Mouse (Mus musculus): Measurements from ENCODE around the gene Eif4g3. TPM values are rescaled to one million over a fixed set of nuclear protein-coding genes. Genes with fewer than 3 reads are reported as not detected.

Gene Eif4g3
- polyA plus RNA-seq, 1 experiment from 2014 or later, result 38.9 TPM

DNA sequence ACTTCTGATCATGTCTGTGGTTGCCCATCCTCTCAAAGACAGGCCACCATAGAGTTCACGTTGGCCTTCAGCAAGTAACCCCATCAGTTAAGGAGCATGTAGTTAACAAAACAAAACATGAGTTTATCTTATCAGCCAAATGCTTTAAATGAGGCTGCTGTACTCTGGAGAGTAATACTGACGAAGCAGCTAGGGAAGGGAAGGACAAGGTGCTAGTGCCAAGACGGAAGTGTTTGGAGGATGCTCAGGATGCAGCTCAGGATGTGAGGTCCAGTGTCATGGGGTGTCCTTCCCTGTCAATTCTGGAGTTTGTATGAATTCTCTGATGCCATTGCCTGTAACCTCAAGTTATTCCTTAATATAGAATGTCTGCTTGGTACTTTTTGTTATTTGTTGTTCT, 75.0 kb downstream of the Eif4g3 start:
- no peak overlapping the region for H3K4me3 ChIP-seq
- H3K4me2 ChIP-seq, result no peak overlapping the region
- H3K9ac ChIP-seq, result no peak overlapping the region
- ATAC-seq (ENCODE audit: insufficient number of reproducible peaks, insufficient read depth, low FRiP score, low TSS enrichment, low read depth), result no peak
- H3K27me3 ChIP-seq, result no peaks in the 10 kb centered on the region
- no peak overlapping the region for H3K27ac ChIP-seq
- 0 out of 2 replicates have a peak, but pooled peaks cover 5% of the 10 kb centered on the region for H3K4me1 ChIP-seq
- WGBS, result 91% methylated on average over 3 of the region's 3 CpGs
- H3K36me3 ChIP-seq, result peaks cover 46% of the 10 kb centered on the region
- no peaks in the 10 kb centered on the region for H3K9me3 ChIP-seq

DNA sequence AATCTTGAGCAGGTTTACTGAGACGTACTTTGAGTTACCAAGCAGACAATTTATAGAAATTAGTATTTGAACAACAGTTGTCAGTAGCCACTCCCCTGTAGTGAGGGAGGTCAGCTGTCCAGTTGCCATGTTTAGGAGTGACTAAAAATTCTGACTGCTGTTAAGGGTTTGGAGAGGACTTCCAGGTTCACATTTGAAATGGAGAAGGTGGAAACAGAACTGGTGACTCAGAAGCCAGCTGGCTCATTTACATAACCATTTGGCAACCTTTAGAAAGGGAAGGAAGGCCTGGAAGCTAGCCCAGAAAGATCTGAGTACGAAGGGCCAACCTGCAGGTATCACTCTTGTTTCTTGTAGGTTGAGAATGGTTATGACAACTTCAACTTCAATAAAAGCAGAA, 75.8 kb downstream of the Eif4g3 start:
- peaks cover 45% of the 10 kb centered on the region for H3K36me3 ChIP-seq
- H3K4me3 ChIP-seq, result no peak overlapping the region
- no peak overlapping the region for H3K9ac ChIP-seq
- no peak for ATAC-seq (ENCODE audit: insufficient number of reproducible peaks, insufficient read depth, low FRiP score, low TSS enrichment, low read depth)
- H3K4me1 ChIP-seq, result 0 out of 2 replicates have a peak, but pooled peaks cover 5% of the 10 kb centered on the region
- no peaks in the 10 kb centered on the region for H3K27me3 ChIP-seq
- WGBS, result 86% methylated on average over 2 of the region's 2 CpGs
- H3K9me3 ChIP-seq, result no peaks in the 10 kb centered on the region
- H3K27ac ChIP-seq, result no peak overlapping the region
- no peak overlapping the region for H3K4me2 ChIP-seq

DNA sequence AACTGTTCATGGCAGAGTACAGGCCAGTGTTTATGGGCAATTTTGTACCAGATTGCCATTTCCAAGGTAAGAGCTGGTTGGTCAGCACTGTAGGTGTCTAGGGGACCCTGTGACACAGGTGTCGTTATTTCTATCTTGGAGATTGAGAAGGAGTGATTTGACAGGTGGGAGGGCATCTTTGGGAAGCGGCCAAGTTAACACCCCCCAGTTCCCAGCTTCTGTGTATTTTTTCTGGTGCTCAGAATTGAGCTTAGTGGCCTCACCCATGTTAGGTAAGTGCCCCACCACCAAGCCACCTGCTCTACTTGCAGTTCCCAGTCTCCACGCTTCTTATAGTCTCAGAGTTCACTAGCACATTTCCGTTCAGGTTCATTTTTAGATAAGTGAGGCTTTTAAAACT, 76.5 kb downstream of the Eif4g3 start:
- Histone ChIP-seq H3K4me2 (no peak overlapping the region), H3K9ac (no peak overlapping the region), H3K27ac (no peak overlapping the region), H3K4me1 (0 out of 2 replicates have a peak, but pooled peaks cover 5% of the 10 kb centered on the region), H3K27me3 (no peaks in the 10 kb centered on the region), H3K9me3 (no peaks in the 10 kb centered on the region), H3K4me3 (no peak overlapping the region), H3K36me3 (peaks cover 42% of the 10 kb centered on the region)
- 88% methylated on average over 4 of the region's 4 CpGs for WGBS
- no peak for ATAC-seq (ENCODE audit: insufficient number of reproducible peaks, insufficient read depth, low FRiP score, low TSS enrichment, low read depth)

DNA sequence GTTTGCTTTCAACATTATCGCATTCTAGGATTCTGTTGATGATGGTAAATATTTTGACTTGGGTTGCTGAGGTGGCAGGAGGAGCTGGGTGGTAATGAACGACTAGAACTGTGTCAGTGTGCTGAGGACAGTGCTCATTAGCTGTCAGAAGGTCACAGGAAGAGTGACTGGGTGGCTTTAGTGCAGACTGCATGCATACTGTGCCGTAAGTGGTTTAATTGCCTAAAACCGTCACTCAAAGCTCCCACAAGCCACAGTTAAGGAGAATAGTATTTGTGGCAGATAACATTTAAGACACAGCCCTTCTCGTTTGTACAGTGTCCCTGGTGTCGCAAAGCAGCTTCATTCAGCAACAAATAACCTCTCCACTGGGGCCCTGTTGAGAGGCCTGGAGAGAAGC, 78.7 kb downstream of the Eif4g3 start:
- Histone ChIP-seq H3K36me3 (peaks cover 41% of the 10 kb centered on the region), H3K27me3 (no peaks in the 10 kb centered on the region), H3K9ac (no peak overlapping the region), H3K4me3 (no peak overlapping the region), H3K4me2 (no peak overlapping the region), H3K4me1 (0 out of 2 replicates have a peak, but pooled peaks cover 5% of the 10 kb centered on the region), H3K27ac (no peak overlapping the region), H3K9me3 (no peaks in the 10 kb centered on the region)
- 77% methylated on average over 6 of the region's 6 CpGs for WGBS
- ATAC-seq (ENCODE audit: insufficient number of reproducible peaks, insufficient read depth, low FRiP score, low TSS enrichment, low read depth), result no peak

GRCm38 (mm10) chr4:138073086-138073485, 80.3 kb downstream of the Eif4g3 start:
- Histone ChIP-seq H3K27me3 (no peaks in the 10 kb centered on the region), H3K4me1 (0 out of 2 replicates have a peak, but pooled peaks cover 5% of the 10 kb centered on the region), H3K27ac (no peak overlapping the region), H3K4me2 (no peak overlapping the region), H3K9ac (no peak overlapping the region), H3K4me3 (no peak overlapping the region), H3K9me3 (no peaks in the 10 kb centered on the region), H3K36me3 (peaks cover 39% of the 10 kb centered on the region)
- WGBS, result 91% methylated on average over 11 of the region's 11 CpGs
- no peak for ATAC-seq (ENCODE audit: insufficient number of reproducible peaks, insufficient read depth, low FRiP score, low TSS enrichment, low read depth)

DNA sequence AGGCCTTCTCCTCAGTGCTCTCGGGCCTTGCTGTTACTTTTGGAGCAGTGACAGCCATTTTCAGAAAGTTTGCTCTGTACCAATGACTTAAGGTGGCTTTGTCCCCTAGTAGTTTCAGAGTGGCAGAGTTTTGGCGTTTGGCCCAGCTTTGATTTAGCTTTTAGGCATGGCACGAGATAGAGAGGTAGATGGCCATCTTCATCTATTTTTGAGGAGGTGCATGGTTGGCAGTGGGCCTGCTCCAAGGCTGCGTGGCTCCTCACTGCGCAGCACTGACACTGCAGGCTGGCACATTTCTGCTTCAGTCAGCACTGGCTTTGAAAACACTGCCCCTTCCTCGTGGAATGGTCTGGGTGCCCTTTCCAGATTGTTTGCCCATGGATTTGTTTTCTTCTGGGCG, 80.7 kb downstream of the Eif4g3 start:
- Histone ChIP-seq H3K27me3 (no peaks in the 10 kb centered on the region), H3K4me1 (0 out of 2 replicates have a peak, but pooled peaks cover 2% of the 10 kb centered on the region), H3K4me2 (no peak overlapping the region), H3K9me3 (no peaks in the 10 kb centered on the region), H3K27ac (no peak overlapping the region), H3K9ac (no peak overlapping the region), H3K36me3 (peaks cover 39% of the 10 kb centered on the region), H3K4me3 (no peak overlapping the region)
- WGBS, result 84% methylated on average over 7 of the region's 7 CpGs
- no peak for ATAC-seq (ENCODE audit: insufficient number of reproducible peaks, insufficient read depth, low FRiP score, low TSS enrichment, low read depth)

GRCm38 (mm10) chr4:138074896-138075584, 82.2 kb downstream of the Eif4g3 start:
- WGBS, result 58% methylated on average over 6 of the region's 6 CpGs
- Histone ChIP-seq H3K27me3 (no peaks in the 10 kb centered on the region), H3K4me2 (no peak overlapping the region), H3K4me3 (no peak overlapping the region), H3K9ac (no peak overlapping the region), H3K27ac (no peak overlapping the region), H3K4me1 (no peaks in the 10 kb centered on the region), H3K36me3 (peaks cover 39% of the 10 kb centered on the region), H3K9me3 (no peaks in the 10 kb centered on the region)
- no peak for ATAC-seq (ENCODE audit: insufficient number of reproducible peaks, insufficient read depth, low FRiP score, low TSS enrichment, low read depth)

DNA sequence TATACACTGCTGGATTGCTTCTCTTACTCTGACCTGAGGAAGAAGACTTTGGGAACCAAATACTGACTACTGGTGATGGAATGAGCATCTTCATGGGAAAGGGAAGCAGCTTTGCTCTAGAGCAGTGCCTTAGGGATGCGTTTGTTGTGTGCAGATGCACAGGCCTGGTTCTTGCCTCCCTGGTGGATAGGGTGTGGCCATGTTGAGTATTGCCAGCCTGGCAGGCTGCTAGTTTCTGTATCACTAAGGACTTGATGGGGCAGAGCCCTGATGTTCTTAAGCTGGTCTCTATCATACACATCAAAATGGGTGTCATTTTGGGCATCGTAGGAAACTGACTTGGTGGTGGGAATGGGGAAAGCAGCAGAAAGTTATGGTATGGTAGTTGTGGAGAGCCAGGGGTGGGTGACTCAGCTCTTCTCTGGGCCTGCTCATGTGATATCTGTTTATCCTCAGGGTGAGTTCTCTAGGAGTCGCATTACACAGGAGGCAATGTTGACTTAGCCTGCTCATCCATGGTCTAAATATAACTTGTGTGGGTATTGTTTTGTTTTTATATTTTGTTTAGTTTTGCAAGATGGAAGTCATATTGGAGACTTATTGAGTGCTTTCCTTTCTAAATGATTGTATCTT, 85.0 kb downstream of the Eif4g3 start:
- Histone ChIP-seq H3K4me3 (no peak overlapping the region), H3K36me3 (peaks cover 41% of the 10 kb centered on the region), H3K9ac (no peak overlapping the region), H3K27me3 (no peaks in the 10 kb centered on the region), H3K4me2 (no peak overlapping the region), H3K9me3 (no peaks in the 10 kb centered on the region), H3K4me1 (no peaks in the 10 kb centered on the region), H3K27ac (no peak overlapping the region)
- WGBS, result 84% methylated on average over 3 of the region's 3 CpGs
- ATAC-seq (ENCODE audit: insufficient number of reproducible peaks, insufficient read depth, low FRiP score, low TSS enrichment, low read depth), result no peak

- no peak overlapping the region for H3K4me2 ChIP-seq
- H3K36me3 ChIP-seq, result peaks cover 56% of the 10 kb centered on the region
- no peak overlapping the region for H3K9ac ChIP-seq
- no peaks in the 10 kb centered on the region for H3K4me1 ChIP-seq
- H3K27ac ChIP-seq, result no peak overlapping the region
- no peaks in the 10 kb centered on the region for H3K27me3 ChIP-seq
- H3K9me3 ChIP-seq, result no peaks in the 10 kb centered on the region
- no peak for ATAC-seq (ENCODE audit: insufficient number of reproducible peaks, insufficient read depth, low FRiP score, low TSS enrichment, low read depth)
- no peak overlapping the region for H3K4me3 ChIP-seq
- WGBS, result 92% methylated on average over 5 of the region's 5 CpGs
These were observed 86.4 kb downstream of the Eif4g3 start for GRCm38 (mm10) chr4:138079234-138079633.

DNA sequence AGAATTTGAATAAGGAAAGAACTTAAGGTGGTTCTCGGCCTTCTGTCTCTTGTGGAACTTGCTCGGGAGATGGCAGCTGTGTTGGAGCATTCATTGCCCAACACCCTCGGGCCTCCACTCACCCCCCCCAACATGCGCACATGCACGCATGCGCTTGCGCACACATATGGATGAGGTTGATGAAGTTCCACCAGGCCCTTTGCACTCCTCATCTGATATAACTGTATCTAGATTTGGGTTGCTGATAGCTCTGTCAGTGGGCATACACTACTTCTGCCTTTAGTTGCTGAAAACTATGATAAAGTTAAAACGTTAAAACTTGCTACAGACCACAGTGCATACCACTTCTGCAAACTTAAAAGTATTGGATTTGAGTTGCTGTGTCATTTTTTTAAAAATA, 89.6 kb downstream of the Eif4g3 start:
- ATAC-seq (ENCODE audit: insufficient number of reproducible peaks, insufficient read depth, low FRiP score, low TSS enrichment, low read depth), result no peak
- H3K4me2 ChIP-seq, result no peak overlapping the region
- no peak overlapping the region for H3K4me3 ChIP-seq

DNA sequence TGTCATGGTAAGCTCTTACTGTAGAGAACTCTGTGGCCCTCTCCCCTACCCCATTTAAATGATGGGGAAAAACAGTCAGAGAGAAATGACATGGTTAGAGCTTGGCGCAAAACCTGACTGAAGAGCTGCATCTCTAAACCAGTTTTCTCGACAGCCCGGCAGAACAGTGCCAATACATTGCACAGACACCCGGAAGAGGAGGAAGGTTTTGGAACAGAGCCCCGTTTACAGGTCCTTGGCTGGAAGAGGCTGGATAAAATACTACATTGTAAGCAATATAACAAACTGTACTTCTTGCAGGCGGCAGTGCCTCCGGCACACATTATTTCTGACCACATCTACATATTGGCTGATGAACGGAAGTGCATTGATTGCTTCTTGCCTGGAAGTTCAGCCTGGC, 91.3 kb downstream of the Eif4g3 start:
- Histone ChIP-seq H3K4me2 (no peak overlapping the region), H3K9ac (no peak overlapping the region), H3K4me1 (no peaks in the 10 kb centered on the region), H3K9me3 (no peaks in the 10 kb centered on the region), H3K27ac (no peak overlapping the region), H3K36me3 (peaks cover 60% of the 10 kb centered on the region), H3K4me3 (no peak overlapping the region), H3K27me3 (no peaks in the 10 kb centered on the region)
- WGBS, result 90% methylated on average over 8 of the region's 8 CpGs
- ATAC-seq (ENCODE audit: insufficient number of reproducible peaks, insufficient read depth, low FRiP score, low TSS enrichment, low read depth), result no peak

More for the DNA sequence above, 89.6 kb downstream of the Eif4g3 start:
- Histone ChIP-seq H3K4me1 (no peaks in the 10 kb centered on the region), H3K36me3 (peaks cover 68% of the 10 kb centered on the region), H3K9me3 (no peaks in the 10 kb centered on the region), H3K27me3 (no peaks in the 10 kb centered on the region), H3K9ac (no peak overlapping the region), H3K27ac (no peak overlapping the region)
- WGBS, result 85% methylated on average over 8 of the region's 8 CpGs
